Mouse (Mus musculus): ENCODE results near the gene Omg. TPM values are rescaled to one million over a fixed set of nuclear protein-coding genes. Genes with fewer than 3 reads are reported as not detected.

The Omg gene
- polyA plus RNA-seq, 1 experiment from 2014 or later, result 0.05 TPM

- 36% methylated on average over 5 of the region's 5 CpGs for WGBS (ENCODE audit: insufficient replicate concordance)
- H3K9me3 ChIP-seq (ENCODE audit: low read length), result no peaks in the 10 kb centered on the region
- DNase-seq (peak; percentile 34), ATAC-seq (peak; percentile 57; the same call in 1 of the 2 replicates)
- no peaks in the 10 kb centered on the region for H3K36me3 ChIP-seq (replicated peaks; ENCODE audit: insufficient read depth, low read length)
- H3K9ac ChIP-seq (replicated peaks), result no peak overlapping the region
- peak overlapping the region; percentile 39 for H3K4me2 ChIP-seq (ENCODE audit: low read depth, low read length)
- no peaks in the 10 kb centered on the region for H3K27me3 ChIP-seq (ENCODE audit: insufficient read depth, low read length)
- H3K27ac ChIP-seq (ENCODE audit: low read depth), result peak overlapping the region; percentile 79
- H3K4me1 ChIP-seq (ENCODE audit: insufficient read depth), result peaks cover 15% of the 10 kb centered on the region; the same call in 1 of the 2 replicates
- TF ChIP-seq CTCF (IDR thresholded peaks at IDR 0.05; ENCODE audit: low read depth) (no peak), EP300 (IDR thresholded peaks at IDR 0.05; ENCODE audit: low read depth) (no peak)
- H3K4me3 ChIP-seq (ENCODE audit: low read depth, low read length), result peak overlapping the region; percentile 36
Observed at GRCm38 (mm10) chr11:79527739-79528384, 24.0 kb upstream of the Omg start.

- Histone ChIP-seq H3K9me3 (ENCODE audit: low read length) (no peaks in the 10 kb centered on the region), H3K4me1 (ENCODE audit: insufficient read depth) (peaks cover 15% of the 10 kb centered on the region; the same call in 1 of the 2 replicates), H3K27ac (ENCODE audit: low read depth) (peak overlapping the region; percentile 79), H3K4me2 (ENCODE audit: low read depth, low read length) (peak overlapping the region; percentile 39), H3K27me3 (ENCODE audit: insufficient read depth, low read length) (no peaks in the 10 kb centered on the region), H3K4me3 (ENCODE audit: low read depth, low read length) (no peak overlapping the region), H3K36me3 (replicated peaks; ENCODE audit: insufficient read depth, low read length) (no peaks in the 10 kb centered on the region), H3K9ac (replicated peaks) (no peak overlapping the region)
- 30% methylated on average over 15 of the region's 15 CpGs for WGBS (ENCODE audit: insufficient replicate concordance)
- peak; percentile 26 for DNase-seq
- TF ChIP-seq EP300 (IDR thresholded peaks at IDR 0.05; ENCODE audit: low read depth), result no peak
- TF ChIP-seq CTCF (IDR thresholded peaks at IDR 0.05; ENCODE audit: low read depth), result no peak
- ATAC-seq, result peak; percentile 22
Observed at GRCm38 (mm10) chr11:79527015-79527738, 23.3 kb upstream of the Omg start.

GRCm38 (mm10) chr11:79526549-79526948 is 22.7 kb upstream of the Omg start:
- Histone ChIP-seq H3K9me3 (ENCODE audit: low read length) (no peaks in the 10 kb centered on the region), H3K27ac (ENCODE audit: low read depth) (peak overlapping the region; percentile 79), H3K9ac (replicated peaks) (no peak overlapping the region), H3K4me3 (ENCODE audit: low read depth, low read length) (no peak overlapping the region), H3K36me3 (replicated peaks; ENCODE audit: insufficient read depth, low read length) (no peaks in the 10 kb centered on the region), H3K4me2 (ENCODE audit: low read depth, low read length) (peak overlapping the region; percentile 39; the same call in 1 of the 2 replicates), H3K27me3 (ENCODE audit: insufficient read depth, low read length) (no peaks in the 10 kb centered on the region), H3K4me1 (ENCODE audit: insufficient read depth) (peaks cover 15% of the 10 kb centered on the region; the same call in 1 of the 2 replicates)
- TF ChIP-seq EP300 (IDR thresholded peaks at IDR 0.05; ENCODE audit: low read depth) (no peak), CTCF (IDR thresholded peaks at IDR 0.05; ENCODE audit: low read depth) (no peak)
- DNase-seq, result no peak
- WGBS (ENCODE audit: insufficient replicate concordance), result 75% methylated on average over 3 of the region's 3 CpGs
- no peak for ATAC-seq

- WGBS (ENCODE audit: insufficient replicate concordance), result 63% methylated on average over 1 of the region's 1 CpGs
- Histone ChIP-seq H3K4me3 (ENCODE audit: low read depth, low read length) (no peak overlapping the region), H3K9me3 (ENCODE audit: low read length) (no peaks in the 10 kb centered on the region), H3K36me3 (replicated peaks; ENCODE audit: insufficient read depth, low read length) (no peaks in the 10 kb centered on the region), H3K9ac (replicated peaks) (no peak overlapping the region; the same call in 1 of the 2 replicates), H3K4me2 (ENCODE audit: low read depth, low read length) (peak overlapping the region; percentile 29), H3K27ac (ENCODE audit: low read depth) (peak overlapping the region; percentile 62), H3K27me3 (ENCODE audit: insufficient read depth, low read length) (no peaks in the 10 kb centered on the region), H3K4me1 (ENCODE audit: insufficient read depth) (peaks cover 26% of the 10 kb centered on the region; the same call in 1 of the 2 replicates)
- ATAC-seq (no peak), DNase-seq (no peak)
- TF ChIP-seq CTCF (IDR thresholded peaks at IDR 0.05; ENCODE audit: low read depth) (no peak), EP300 (IDR thresholded peaks at IDR 0.05; ENCODE audit: low read depth) (no peak)
Observed at GRCm38 (mm10) chr11:79524310-79524575, 20.4 kb upstream of the Omg start.

- ATAC-seq (no peak), DNase-seq (no peak)
- H3K27me3 ChIP-seq (ENCODE audit: insufficient read depth, low read length), result no peaks in the 10 kb centered on the region
- peak within 1 kb of the TSS; percentile 12; the same call in 1 of the 2 replicates for H3K9ac ChIP-seq (replicated peaks)
- H3K4me1 ChIP-seq (ENCODE audit: insufficient read depth), result peaks cover 31% of the 10 kb centered on the region; the same call in 1 of the 2 replicates
- peak within 1 kb of the TSS; percentile 62 for H3K27ac ChIP-seq (ENCODE audit: low read depth)
- no peaks in the 10 kb centered on the region for H3K36me3 ChIP-seq (replicated peaks; ENCODE audit: insufficient read depth, low read length)
- 24% methylated on average over 10 of the region's 10 CpGs for WGBS (ENCODE audit: insufficient replicate concordance)
- TF ChIP-seq CTCF (IDR thresholded peaks at IDR 0.05; ENCODE audit: low read depth) (no peak), EP300 (IDR thresholded peaks at IDR 0.05; ENCODE audit: low read depth) (0 out of 2 replicates have a peak, but pooled peaks have one; percentile 17)
- peak within 1 kb of the TSS; percentile 33 for H3K4me3 ChIP-seq (ENCODE audit: low read depth, low read length)
- no peaks in the 10 kb centered on the region for H3K9me3 ChIP-seq (ENCODE audit: low read length)
- H3K4me2 ChIP-seq (ENCODE audit: low read depth, low read length), result peak within 1 kb of the TSS; percentile 52
Observed at GRCm38 (mm10) chr11:79523560-79524309, 19.9 kb upstream of the Omg start, which contains the start of gene Evi2b. Gene Evi2b, minus strand, starts transcription at chr11:79523762.

- peak overlapping the region; percentile 33 for H3K4me3 ChIP-seq (ENCODE audit: low read depth, low read length)
- WGBS (ENCODE audit: insufficient replicate concordance), result 15% methylated on average over 1 of the region's 1 CpGs
Observed at GRCm38 (mm10) chr11:79522944-79523343, 19.1 kb upstream of the Omg start.

More at GRCm38 (mm10) chr11:79522944-79523343, 19.1 kb upstream of the Omg start:
- Histone ChIP-seq H3K4me2 (ENCODE audit: low read depth, low read length) (peak overlapping the region; percentile 5; the same call in 1 of the 2 replicates), H3K27ac (ENCODE audit: low read depth) (no peak overlapping the region), H3K36me3 (replicated peaks; ENCODE audit: insufficient read depth, low read length) (no peaks in the 10 kb centered on the region), H3K27me3 (ENCODE audit: insufficient read depth, low read length) (no peaks in the 10 kb centered on the region), H3K9me3 (ENCODE audit: low read length) (no peaks in the 10 kb centered on the region), H3K4me1 (ENCODE audit: insufficient read depth) (peaks cover 31% of the 10 kb centered on the region; the same call in 1 of the 2 replicates), H3K9ac (replicated peaks) (no peak overlapping the region)
- DNase-seq (no peak), ATAC-seq (no peak)
- TF ChIP-seq CTCF (IDR thresholded peaks at IDR 0.05; ENCODE audit: low read depth), result no peak
- TF ChIP-seq EP300 (IDR thresholded peaks at IDR 0.05; ENCODE audit: low read depth), result no peak
